Mouse (Mus musculus) urinary bladder, adult 2 months (tissue): Measurements from ENCODE around the gene Bahcc1. TPM values are rescaled to one million over a fixed set of nuclear protein-coding genes. Genes with fewer than 3 reads are reported as not detected.

ENCODE experiments used
- DNase-seq: peaks from one replicate; pipeline ENCODE4 v3.0.0; 2022; ENCODE audit warnings: low spot score
- polyA plus RNA-seq: library from polyadenylated mRNA; depleted of rRNA; stranded (reverse); fragments of >200 nt; gene quantifications from 2 replicates; pipeline ENCODE4 v1.2.3, GENCODE M21; 2012; rRNA removed

Bahcc1 gene
- polyA plus RNA-seq, 1 experiment, result 4.3 TPM

GRCm38 (mm10) chr11:120313906-120314685, 81.3 kb downstream of the Bahcc1 start:
- no peak for DNase-seq

GRCm38 (mm10) chr11:120314721-120315415, 82.1 kb downstream of the Bahcc1 start:
- no peak for DNase-seq

- no peak for DNase-seq
Measured at GRCm38 (mm10) chr11:120315416-120315761, 82.6 kb downstream of the Bahcc1 start.

- peak; percentile 77 for DNase-seq
Measured at GRCm38 (mm10) chr11:120315832-120316689, 83.3 kb downstream of the Bahcc1 start.

GRCm38 (mm10) chr11:120316690-120317254, 84.0 kb downstream of the Bahcc1 start:
- no peak for DNase-seq

- DNase-seq, result no peak
Measured at GRCm38 (mm10) chr11:120317456-120317855, 84.7 kb downstream of the Bahcc1 start.

GRCm38 (mm10) chr11:120319310-120319709, 86.6 kb downstream of the Bahcc1 start:
- no peak for DNase-seq

DNA sequence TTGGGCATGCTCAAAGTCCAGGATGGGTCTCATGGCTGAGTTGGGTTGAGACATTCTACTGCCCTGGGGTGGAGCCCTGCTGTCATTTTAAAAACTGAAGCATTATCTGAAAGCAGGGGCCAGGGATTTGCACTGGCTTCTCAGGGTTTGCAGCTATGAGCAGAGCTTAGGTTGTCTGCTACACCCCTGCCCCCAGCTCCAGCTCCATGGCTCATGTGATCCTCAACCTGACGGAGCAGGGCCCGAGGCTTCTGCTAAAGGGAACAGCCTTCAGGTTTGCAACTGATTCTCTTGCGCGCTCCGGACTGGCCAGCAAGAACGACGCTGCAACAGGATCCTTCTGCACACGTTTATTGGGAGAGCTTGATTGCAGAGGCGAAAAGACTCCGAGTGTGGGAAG, 87.4 kb downstream of the Bahcc1 start:
- DNase-seq, result no peak

DNA sequence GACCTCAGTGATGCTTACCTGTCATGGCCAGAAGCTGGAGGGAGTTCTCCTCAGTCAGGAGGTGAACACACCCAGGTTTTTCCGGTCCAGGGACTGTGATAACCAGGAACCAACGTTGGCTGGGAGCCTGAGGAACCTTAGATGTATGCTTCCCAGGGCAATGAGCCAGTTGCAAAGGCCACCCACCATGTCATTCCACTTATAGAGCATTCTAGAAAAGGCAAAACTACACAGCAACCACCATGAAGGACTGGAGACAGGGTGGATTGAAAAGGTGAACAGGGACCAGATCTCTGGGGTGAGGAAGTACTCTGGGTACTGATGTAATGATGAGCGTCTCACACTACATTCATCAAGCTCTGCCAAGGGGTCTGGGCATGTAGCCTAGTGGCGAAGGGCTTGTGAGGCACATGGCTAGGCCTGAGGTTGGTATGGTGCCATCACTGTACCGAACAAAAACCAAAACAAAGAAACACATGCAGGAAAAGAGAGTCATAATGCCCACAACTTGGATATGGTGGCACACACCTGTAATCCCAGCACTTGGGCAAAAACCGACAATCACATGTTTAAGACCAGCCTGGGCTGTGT, 102.8 kb downstream of the Bahcc1 start:
- DNase-seq, result no peak

GRCm38 (mm10) chr11:120337447-120337846, 104.7 kb downstream of the Bahcc1 start:
- DNase-seq, result no peak

DNA sequence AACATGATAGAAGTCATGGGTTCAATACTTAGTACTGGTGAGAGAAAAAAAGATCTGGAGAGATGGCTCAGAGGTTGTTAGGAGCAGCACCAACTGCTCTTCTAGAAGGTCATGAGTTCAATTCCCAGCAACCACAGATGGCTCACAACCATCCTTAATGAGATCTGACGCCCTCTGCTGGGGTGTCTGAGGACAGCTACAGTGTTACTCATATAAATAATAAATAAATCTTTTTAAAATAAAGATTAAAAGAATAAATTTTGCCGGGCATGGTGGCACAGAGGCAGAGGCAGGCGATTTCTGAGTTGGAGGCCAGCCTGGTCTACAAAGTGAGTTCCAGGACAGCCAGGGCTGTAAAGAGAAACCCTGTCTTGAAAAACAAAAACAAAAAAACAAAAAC, 106.0 kb downstream of the Bahcc1 start:
- no peak for DNase-seq

DNA sequence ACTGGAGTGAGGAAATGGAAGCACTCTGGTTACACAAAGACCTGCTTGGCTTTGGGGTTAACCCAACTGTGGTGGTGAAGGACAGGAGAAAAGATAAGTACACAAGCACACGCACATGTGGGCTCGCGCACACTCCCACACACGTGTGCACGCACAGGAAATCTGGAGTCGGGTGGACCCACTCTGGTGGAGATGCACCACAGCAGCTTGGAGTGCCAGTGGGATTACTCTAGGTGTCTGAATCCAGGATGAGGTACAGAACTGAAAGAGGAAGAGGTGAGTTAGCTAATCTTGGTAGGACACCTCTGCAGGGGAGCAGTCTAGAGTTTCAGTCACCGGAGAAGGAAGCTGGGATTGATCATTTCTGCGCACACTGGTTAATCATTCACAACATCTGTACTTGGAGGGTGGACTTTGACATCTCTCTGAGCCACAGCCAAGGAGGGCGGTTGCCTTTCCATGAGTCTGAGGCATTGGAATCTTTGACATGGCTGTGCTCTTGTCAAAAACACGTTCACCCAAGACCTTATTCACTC, 107.3 kb downstream of the Bahcc1 start:
- no peak for DNase-seq

DNA sequence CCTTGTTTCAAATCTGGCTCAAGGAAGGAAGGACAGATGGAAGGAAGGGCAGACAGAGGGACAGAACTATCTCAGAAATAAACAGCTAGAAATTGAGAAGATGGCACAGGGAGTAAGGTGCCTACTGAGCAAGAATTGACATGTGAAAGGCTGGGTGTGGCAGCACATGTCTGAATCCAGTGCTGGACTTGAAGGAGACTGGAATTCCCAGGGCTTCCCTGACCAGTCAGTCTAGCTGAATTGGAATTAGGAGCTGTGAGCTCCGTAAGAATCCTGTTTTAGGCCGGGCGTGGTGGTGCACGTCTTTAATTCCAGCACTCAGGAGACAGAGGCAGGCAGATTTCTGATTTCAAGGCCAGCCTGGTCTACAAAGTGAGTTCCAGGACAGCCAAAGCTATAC, 108.9 kb downstream of the Bahcc1 start:
- DNase-seq, result peak; percentile 10

Other genes with a start within 250 kb of the Bahcc1 start
- gene Aatk, start 185.8 kb upstream of the Bahcc1 start, polyA plus RNA-seq, result 15.2 and 15.3 TPM in 2 replicates
- 7.6 and 10.5 TPM in 2 replicates for gene Cep131, start 146.1 kb upstream of the Bahcc1 start, polyA plus RNA-seq
- gene Tepsin, start 134.2 kb upstream of the Bahcc1 start, polyA plus RNA-seq, result 36.5 and 38.5 TPM in 2 replicates
- gene Ndufaf8, start 134.0 kb upstream of the Bahcc1 start, polyA plus RNA-seq, result 47.2 and 49.0 TPM in 2 replicates
- 60.0 and 72.0 TPM in 2 replicates for gene Slc38a10, start 81.6 kb upstream of the Bahcc1 start, polyA plus RNA-seq
- gene Actg1, start 115.6 kb downstream of the Bahcc1 start, polyA plus RNA-seq, result 1,024 and 1,454 TPM in 2 replicates
- 0.25 TPM in 1 of 2 replicates, not detected in the other for gene Fscn2, start 128.6 kb downstream of the Bahcc1 start, polyA plus RNA-seq
- gene Faap100, start 145.8 kb downstream of the Bahcc1 start, polyA plus RNA-seq, result 21.8 and 22.2 TPM in 2 replicates
- gene Nploc4, start 204.8 kb downstream of the Bahcc1 start, polyA plus RNA-seq, result 40.6 and 41.1 TPM in 2 replicates
- not detected in 2 replicates for gene Tspan10, start 209.7 kb downstream of the Bahcc1 start, polyA plus RNA-seq
- gene Pde6g, start 220.6 kb downstream of the Bahcc1 start, polyA plus RNA-seq, result 0.34 and 0.63 TPM in 2 replicates
- gene Oxld1, start 225.1 kb downstream of the Bahcc1 start, polyA plus RNA-seq, result 19.8 and 26.8 TPM in 2 replicates
- 21.5 and 31.0 TPM in 2 replicates for gene Ccdc137, start 225.2 kb downstream of the Bahcc1 start, polyA plus RNA-seq
- gene Arl16, start 234.7 kb downstream of the Bahcc1 start, polyA plus RNA-seq, result 23.9 and 24.0 TPM in 2 replicates